In genomic region chr11:100974381-100974970, GRCm38 (mm10) we compare ENCODE assay signal across 14 mouse cellular contexts. TPM values are rescaled to one million over a fixed set of nuclear protein-coding genes. Genes with fewer than 3 reads are reported as not detected.
A peak's percentile ranks its signal among the peaks of the same experiment; 100 is the strongest.
DNase-seq lines count a peak whose midpoint lies in the region; ATAC-seq lines count a peak whose summit lies in the region.
"Had no signal": no experiment of that assay in that cellular context is flagged by ENCODE, and none has a peak within 500 bp of the region (broad histone marks: within the 10 kb centered on the region; RNA-seq: fewer than 3 reads in every experiment).

No protein-coding gene starts in this region.

- H3K4me2 ChIP-seq in intestine, embryonic 15.5 days (replicated peaks): no peak overlapping the region
- H3K4me2 ChIP-seq in hindbrain, embryonic 11.5 days (replicated peaks; ENCODE audit: low read depth, low read length): no peak overlapping the region
- H3K4me2 ChIP-seq: limb, embryonic 13.5 days; lung, embryonic 14.5 days had no signal

- H3K27me3 ChIP-seq in intestine, embryonic 15.5 days (replicated peaks): 0 out of 2 replicates have a peak, but pooled peaks cover 3% of the 10 kb centered on the region
- peaks cover 25% of the 10 kb centered on the region for H3K27me3 ChIP-seq in hindbrain, embryonic 11.5 days (ENCODE audit: control insufficient read depth, insufficient read depth, low read length)

- H3K36me3 ChIP-seq in intestine, embryonic 15.5 days: no peaks in the 10 kb centered on the region
- H3K36me3 ChIP-seq in hindbrain, embryonic 11.5 days (ENCODE audit: control insufficient read depth, insufficient read depth, low read length): no peaks in the 10 kb centered on the region
- H3K36me3 ChIP-seq: hindbrain, embryonic 10.5 days; limb, embryonic 13.5 days had no signal

- 0 out of 2 replicates have a peak overlapping the region, but pooled peaks have one; percentile 2 for H3K27ac ChIP-seq in intestine, embryonic 15.5 days
- H3K27ac ChIP-seq in hindbrain, embryonic 11.5 days (ENCODE audit: low read depth, low read length): no peak overlapping the region
- H3K27ac ChIP-seq: hindbrain, embryonic 10.5 days; limb, embryonic 13.5 days had no signal

- H3K9me3 ChIP-seq in intestine, embryonic 15.5 days: no peaks in the 10 kb centered on the region
- H3K9me3 ChIP-seq in hindbrain, embryonic 11.5 days (ENCODE audit: control insufficient read depth, low read length): no peaks in the 10 kb centered on the region
- H3K9me3 ChIP-seq: hindbrain, embryonic 10.5 days; limb, embryonic 13.5 days; megakaryocyte, embryonic 14.5 days had no signal

- peaks cover 9% of the 10 kb centered on the region; the same call in 1 of the 2 replicates for H3K4me1 ChIP-seq in intestine, embryonic 15.5 days (replicated peaks)
- H3K4me1 ChIP-seq in hindbrain, embryonic 11.5 days (replicated peaks; ENCODE audit: control insufficient read depth, insufficient read depth, low read length): peaks cover 2% of the 10 kb centered on the region; the same call in 1 of the 2 replicates

- WGBS in intestine, embryonic 15.5 days: 51% methylated on average over 14 of the region's 14 CpGs
- WGBS in hindbrain, embryonic 11.5 days: 72% methylated on average over 14 of the region's 14 CpGs

- no peak for ATAC-seq in intestine, embryonic 15.5 days
- ATAC-seq in hindbrain, embryonic 11.5 days (ENCODE audit: low FRiP score): no peak

- intact Hi-C loops in heart, postnatal 25 days (cut with DNase I): no loop called here

- no peak overlapping the region for H3K9ac ChIP-seq in intestine, embryonic 15.5 days
- no peak overlapping the region for H3K9ac ChIP-seq in hindbrain, embryonic 11.5 days (ENCODE audit: low read depth, low read length)
- H3K9ac ChIP-seq: limb, embryonic 13.5 days; lung, embryonic 14.5 days had no signal

- H3K4me3 ChIP-seq in intestine, embryonic 15.5 days (replicated peaks): no peak overlapping the region
- H3K4me3 ChIP-seq in hindbrain, embryonic 11.5 days (ENCODE audit: low read depth, low read length): no peak overlapping the region
- H3K4me3 ChIP-seq: hindbrain, embryonic 10.5 days; limb, embryonic 13.5 days; megakaryocyte, embryonic 14.5 days had no signal

- DNase-seq in heart, adult 11 months: peak; percentile 95
- no peak for DNase-seq in heart, postnatal 25 days (ENCODE audit: low spot score)
- DNase-seq in 3T3-L1 (ENCODE audit: low read depth, low spot score) (peak; percentile 97), NIH3T3 (ENCODE audit: low read depth) (peak; percentile 94)
- no peak for DNase-seq in spleen, postnatal 4 days (ENCODE audit: low spot score in 2 of 2)
- DNase-seq in hindbrain, embryonic 11.5 days (ENCODE audit: low spot score): no peak
- DNase-seq: cerebellum, adult 18-20 months; layer of hippocampus, adult 9-11 months; thymus, adult 18-20 months had no signal

RNA-seq across cellular contexts. Expression of gene Cavin1, which starts 3.8 kb away (rescaled TPM):
- total RNA-seq in heart, postnatal 25 days (2021): 100 to 1,000 TPM; 275 to 277 TPM
- 223 and 237 TPM in 2 replicates for polyA plus RNA-seq in intestine, embryonic 15.5 days (2015; fragmentation: Nextera tagmentation; extraction: Ambion mirVana)
- 11.9 and 13.2 TPM in 2 replicates for polyA plus RNA-seq in hindbrain, embryonic 11.5 days (2014; fragmentation: Nextera tagmentation; extraction: Ambion mirVana)

RNA-seq across cellular contexts. Expression of gene Atp6v0a1, which starts 34.8 kb away (rescaled TPM):
- 10 to 100 TPM; 84.7 to 87.3 TPM for total RNA-seq in heart, postnatal 25 days (2021)
- polyA plus RNA-seq in intestine, embryonic 15.5 days (2015; fragmentation: Nextera tagmentation; extraction: Ambion mirVana): 35.4 and 36.2 TPM in 2 replicates
- 48.5 and 49.3 TPM in 2 replicates for polyA plus RNA-seq in hindbrain, embryonic 11.5 days (2014; fragmentation: Nextera tagmentation; extraction: Ambion mirVana)

RNA-seq across cellular contexts. Expression of gene Stat3, which starts 35.1 kb away (rescaled TPM):
- total RNA-seq in heart, postnatal 25 days (2021): 100 to 1,000 TPM in 1 of 2 experiments, 10 to 100 TPM in 1; 91.3 to 119 TPM
- polyA plus RNA-seq in intestine, embryonic 15.5 days (2015; fragmentation: Nextera tagmentation; extraction: Ambion mirVana): 45.8 and 48.9 TPM in 2 replicates
- polyA plus RNA-seq in hindbrain, embryonic 11.5 days (2014; fragmentation: Nextera tagmentation; extraction: Ambion mirVana): 25.6 and 33.3 TPM in 2 replicates

Comparison
In these comparisons a context has a peak if more than half of its experiments do, and no peak if none do; other contexts are left out.
1. DNase-seq: peak in heart, adult 11 months (single experiment), 3T3-L1 (single experiment) and NIH3T3 (single experiment); none in heart, postnatal 25 days (single experiment), spleen, postnatal 4 days (0 of 2) and hindbrain, embryonic 11.5 days (single experiment).
2. RNA of gene Cavin1, which starts 3.8 kb away (polyA plus RNA-seq): 223 to 237 TPM in intestine, embryonic 15.5 days; 11.9 to 13.2 TPM in hindbrain, embryonic 11.5 days; every median in the first group is over 10 times any median in the second.